Mouse (Mus musculus): ENCODE data around the gene Mast2. TPM values are rescaled to one million over a fixed set of nuclear protein-coding genes. Genes with fewer than 3 reads are reported as not detected.
A peak's percentile ranks its signal among the peaks of the same experiment; 100 is the strongest.

Gene Mast2
- polyA plus RNA-seq, 1 experiment, result 30.8 TPM

DNA sequence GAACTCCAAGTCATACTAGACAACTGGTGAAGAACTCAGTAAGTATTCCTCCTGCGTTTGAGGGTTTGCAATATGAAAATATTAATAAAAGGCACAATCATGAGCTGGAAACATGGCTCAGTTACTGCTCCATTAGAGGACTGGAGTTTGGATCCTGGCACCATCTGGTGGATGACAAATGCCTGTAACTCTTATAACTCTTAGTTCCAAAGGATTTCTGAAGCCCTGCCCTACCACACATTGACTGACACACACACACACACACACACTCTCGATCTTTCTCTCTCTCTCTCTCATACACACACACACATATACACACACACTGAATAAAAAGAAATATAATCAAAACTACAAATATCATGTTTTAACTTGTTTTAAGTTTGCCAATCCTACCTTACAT lies 60.1 kb downstream of the Mast2 start:
- 80% methylated on average over 2 of the region's 2 CpGs for WGBS
- H3K4me3 ChIP-seq (replicated peaks; ENCODE audit: control insufficient read depth, low read depth, low read length), result no peak overlapping the region
- no peaks in the 10 kb centered on the region for H3K4me1 ChIP-seq (ENCODE audit: control insufficient read depth, insufficient read depth, low read length)
- no peak overlapping the region for H3K27ac ChIP-seq (ENCODE audit: control insufficient read depth, insufficient read depth, low read depth, low read length, poor library complexity)
- TF ChIP-seq CTCF (IDR thresholded peaks at IDR 0.05; ENCODE audit: control insufficient read depth, insufficient read depth, low read length) (no peak), POLR2A (IDR thresholded peaks at IDR 0.05; ENCODE audit: borderline replicate concordance, control insufficient read depth, low read depth, low read length) (no peak)

DNA sequence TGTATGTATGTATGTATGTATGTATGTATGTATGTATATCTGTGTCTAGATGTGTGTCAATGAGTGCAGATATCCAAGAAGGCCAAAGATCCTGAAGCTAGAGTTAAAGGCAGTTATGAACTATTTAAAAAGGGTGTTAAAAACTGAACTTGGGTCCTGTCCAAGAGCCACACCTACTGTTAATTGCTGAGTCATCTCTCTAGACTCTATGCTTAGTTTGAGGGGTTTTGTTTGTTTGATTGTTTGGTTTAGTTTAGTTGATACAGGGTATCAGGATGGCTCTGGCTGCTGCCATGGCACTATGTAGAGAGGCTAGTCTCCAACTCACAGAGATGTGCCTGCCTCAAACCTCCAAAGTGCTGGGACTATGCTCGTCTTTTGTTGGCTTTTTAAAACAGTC lies 61.3 kb downstream of the Mast2 start:
- Histone ChIP-seq H3K4me3 (replicated peaks; ENCODE audit: control insufficient read depth, low read depth, low read length) (no peak overlapping the region), H3K27ac (ENCODE audit: control insufficient read depth, insufficient read depth, low read depth, low read length, poor library complexity) (no peak overlapping the region), H3K4me1 (ENCODE audit: control insufficient read depth, insufficient read depth, low read length) (no peaks in the 10 kb centered on the region)
- TF ChIP-seq POLR2A (IDR thresholded peaks at IDR 0.05; ENCODE audit: borderline replicate concordance, control insufficient read depth, low read depth, low read length) (no peak), CTCF (IDR thresholded peaks at IDR 0.05; ENCODE audit: control insufficient read depth, insufficient read depth, low read length) (no peak)
- WGBS, result 71% methylated on average over 1 of the region's 1 CpGs

DNA sequence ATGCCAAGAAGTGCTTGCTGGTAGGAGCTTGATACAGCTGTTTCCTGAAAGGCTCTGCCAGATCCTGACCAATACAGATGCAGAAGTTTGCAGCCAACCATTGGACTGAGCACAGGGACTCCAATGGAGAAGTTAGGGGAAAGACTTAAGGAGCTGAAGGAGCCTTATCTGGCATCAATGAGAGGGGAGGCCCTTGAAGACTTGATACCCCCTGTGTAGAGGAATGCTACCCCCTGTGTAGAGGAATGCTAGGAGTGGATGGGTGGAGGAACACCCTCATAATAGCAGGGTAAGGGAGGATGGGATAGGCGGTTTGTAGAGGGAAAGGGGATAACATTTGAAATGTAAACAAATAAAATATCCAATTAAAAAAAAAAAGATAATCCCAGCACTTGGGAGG lies 65.9 kb downstream of the Mast2 start:
- Histone ChIP-seq H3K4me3 (replicated peaks; ENCODE audit: control insufficient read depth, low read depth, low read length) (no peak overlapping the region), H3K27ac (ENCODE audit: control insufficient read depth, insufficient read depth, low read depth, low read length, poor library complexity) (no peak overlapping the region), H3K4me1 (ENCODE audit: control insufficient read depth, insufficient read depth, low read length) (no peaks in the 10 kb centered on the region)
- TF ChIP-seq CTCF (IDR thresholded peaks at IDR 0.05; ENCODE audit: control insufficient read depth, insufficient read depth, low read length) (no peak), POLR2A (IDR thresholded peaks at IDR 0.05; ENCODE audit: borderline replicate concordance, control insufficient read depth, low read depth, low read length) (no peak)
- 77% methylated on average over 1 of the region's 1 CpGs for WGBS

- TF ChIP-seq POLR2A (IDR thresholded peaks at IDR 0.05; ENCODE audit: borderline replicate concordance, control insufficient read depth, low read depth, low read length) (no peak), CTCF (IDR thresholded peaks at IDR 0.05; ENCODE audit: control insufficient read depth, insufficient read depth, low read length) (no peak)
- H3K27ac ChIP-seq (ENCODE audit: control insufficient read depth, insufficient read depth, low read depth, low read length, poor library complexity), result no peak overlapping the region
- no peaks in the 10 kb centered on the region; the same call in 1 of the 2 replicates for H3K4me1 ChIP-seq (ENCODE audit: control insufficient read depth, insufficient read depth, low read length)
- WGBS, result 78% methylated on average over 2 of the region's 2 CpGs
- H3K4me3 ChIP-seq (replicated peaks; ENCODE audit: control insufficient read depth, low read depth, low read length), result no peak overlapping the region
Measured at GRCm38 (mm10) chr4:116377973-116378667, 85.9 kb downstream of the Mast2 start.

- WGBS, result 81% methylated on average over 1 of the region's 1 CpGs
- TF ChIP-seq POLR2A (IDR thresholded peaks at IDR 0.05; ENCODE audit: borderline replicate concordance, control insufficient read depth, low read depth, low read length) (no peak), CTCF (IDR thresholded peaks at IDR 0.05; ENCODE audit: control insufficient read depth, insufficient read depth, low read length) (no peak)
- Histone ChIP-seq H3K4me3 (replicated peaks; ENCODE audit: control insufficient read depth, low read depth, low read length) (no peak overlapping the region), H3K4me1 (ENCODE audit: control insufficient read depth, insufficient read depth, low read length) (no peaks in the 10 kb centered on the region), H3K27ac (ENCODE audit: control insufficient read depth, insufficient read depth, low read depth, low read length, poor library complexity) (no peak overlapping the region)
Measured at GRCm38 (mm10) chr4:116371676-116372075, 92.3 kb downstream of the Mast2 start.

GRCm38 (mm10) chr4:116358099-116358498 lies 105.9 kb downstream of the Mast2 start:
- Histone ChIP-seq H3K4me1 (ENCODE audit: control insufficient read depth, insufficient read depth, low read length) (no peaks in the 10 kb centered on the region), H3K27ac (ENCODE audit: control insufficient read depth, insufficient read depth, low read depth, low read length, poor library complexity) (no peak overlapping the region), H3K4me3 (replicated peaks; ENCODE audit: control insufficient read depth, low read depth, low read length) (no peak overlapping the region)
- WGBS, result 96% methylated on average over 1 of the region's 1 CpGs
- TF ChIP-seq CTCF (IDR thresholded peaks at IDR 0.05; ENCODE audit: control insufficient read depth, insufficient read depth, low read length) (peak; percentile 58), POLR2A (IDR thresholded peaks at IDR 0.05; ENCODE audit: borderline replicate concordance, control insufficient read depth, low read depth, low read length) (no peak)

DNA sequence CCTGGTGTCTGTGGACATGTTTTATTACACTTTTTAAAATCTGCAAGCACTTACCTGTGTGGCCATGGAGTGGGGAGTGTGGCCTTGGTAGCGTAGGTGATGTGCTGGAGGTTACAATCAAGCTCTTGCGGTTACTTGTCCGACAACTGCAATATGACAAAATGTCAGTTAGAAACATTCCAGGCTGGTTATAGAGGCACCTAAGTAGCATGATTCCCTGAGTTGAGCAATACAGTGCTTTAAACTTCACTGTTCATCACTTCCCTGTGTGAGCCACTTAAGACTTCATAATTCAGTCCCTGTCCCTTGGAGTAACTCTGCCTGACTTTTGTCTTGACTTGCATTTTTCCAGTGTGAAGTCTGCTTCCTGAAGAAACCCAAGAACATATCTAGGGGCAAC lies 111.1 kb downstream of the Mast2 start:
- TF ChIP-seq CTCF (IDR thresholded peaks at IDR 0.05; ENCODE audit: control insufficient read depth, insufficient read depth, low read length), result no peak
- TF ChIP-seq POLR2A (IDR thresholded peaks at IDR 0.05; ENCODE audit: borderline replicate concordance, control insufficient read depth, low read depth, low read length), result no peak
- 94% methylated on average over 3 of the region's 3 CpGs for WGBS
- Histone ChIP-seq H3K27ac (ENCODE audit: control insufficient read depth, insufficient read depth, low read depth, low read length, poor library complexity) (no peak overlapping the region), H3K4me3 (replicated peaks; ENCODE audit: control insufficient read depth, low read depth, low read length) (no peak overlapping the region), H3K4me1 (ENCODE audit: control insufficient read depth, insufficient read depth, low read length) (no peaks in the 10 kb centered on the region)

DNA sequence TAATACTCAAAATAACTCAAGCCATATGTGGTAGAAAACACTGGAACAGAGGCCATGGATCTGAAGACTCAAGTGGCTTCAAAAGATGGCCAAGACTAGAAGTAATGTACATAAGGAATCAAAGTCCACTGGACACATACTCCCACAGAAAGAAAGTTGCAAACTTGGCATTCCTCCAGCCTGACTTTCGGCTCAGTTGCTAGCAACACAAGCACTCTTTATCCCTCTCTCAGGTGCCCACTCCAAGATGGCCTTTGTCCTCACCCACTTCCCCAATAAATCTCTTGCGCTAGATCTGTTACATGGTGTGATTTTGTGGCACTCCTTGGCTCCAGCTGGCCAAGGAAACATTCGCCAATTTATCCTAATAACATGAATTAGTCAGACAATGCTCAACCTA lies 111.5 kb downstream of the Mast2 start:
- TF ChIP-seq POLR2A (IDR thresholded peaks at IDR 0.05; ENCODE audit: borderline replicate concordance, control insufficient read depth, low read depth, low read length) (no peak), CTCF (IDR thresholded peaks at IDR 0.05; ENCODE audit: control insufficient read depth, insufficient read depth, low read length) (no peak)
- WGBS, result 85% methylated on average over 3 of the region's 3 CpGs
- H3K4me3 ChIP-seq (replicated peaks; ENCODE audit: control insufficient read depth, low read depth, low read length), result no peak overlapping the region
- H3K4me1 ChIP-seq (ENCODE audit: control insufficient read depth, insufficient read depth, low read length), result no peaks in the 10 kb centered on the region
- no peak overlapping the region for H3K27ac ChIP-seq (ENCODE audit: control insufficient read depth, insufficient read depth, low read depth, low read length, poor library complexity)

DNA sequence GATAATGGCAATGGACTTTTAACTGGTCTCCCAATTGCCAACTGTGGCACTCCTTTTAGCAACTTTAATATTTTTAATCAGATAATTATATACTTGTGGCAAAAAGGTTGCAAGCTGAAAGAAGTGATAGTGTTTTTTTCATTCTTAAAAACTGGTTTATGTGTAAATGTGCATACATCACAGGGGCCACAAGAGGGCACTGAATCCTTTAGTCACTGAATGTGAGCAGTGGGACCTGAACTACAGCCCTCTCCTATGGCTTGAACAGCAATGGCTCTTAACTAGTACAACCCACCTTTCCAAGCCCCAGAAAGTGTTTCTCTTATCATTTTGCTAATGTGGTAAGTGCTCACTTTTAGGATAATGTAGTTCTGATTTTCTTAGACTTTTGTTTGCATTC lies 121.9 kb downstream of the Mast2 start:
- TF ChIP-seq CTCF (IDR thresholded peaks at IDR 0.05; ENCODE audit: control insufficient read depth, insufficient read depth, low read length), result no peak
- H3K4me3 ChIP-seq (replicated peaks; ENCODE audit: control insufficient read depth, low read depth, low read length), result no peak overlapping the region

More for the DNA sequence above, 121.9 kb downstream of the Mast2 start:
- no peaks in the 10 kb centered on the region for H3K4me1 ChIP-seq (ENCODE audit: control insufficient read depth, insufficient read depth, low read length)
- no peak overlapping the region for H3K27ac ChIP-seq (ENCODE audit: control insufficient read depth, insufficient read depth, low read depth, low read length, poor library complexity)

All from bone marrow, adult 2 months (tissue).